Mouse (Mus musculus) inflammation-experienced regulatory T-cells, adult 6 months (primary cell): ENCODE measurements around the gene Ppp2r5c. TPM values are rescaled to one million over a fixed set of nuclear protein-coding genes. Genes with fewer than 3 reads are reported as not detected.

ENCODE experiments used
- ATAC-seq: one replicate; pipeline ENCODE4 v1.8.0; 2017
- polyA plus RNA-seq, 3 experiments: library from polyadenylated mRNA; unstranded; fragments of 100-300 nt; shearing (Covaris generic); gene quantifications; one replicate each; pipeline ENCODE4 v1.2.1; 2017

The Ppp2r5c gene
- polyA plus RNA-seq, 3 experiments from 2014 or later = 506 to 623 (median 523) TPM

- ATAC-seq = no peak
Measured at GRCm38 (mm10) chr12:110442238-110442637, 4.7 kb upstream of the Ppp2r5c start.

GRCm38 (mm10) chr12:110444530-110444929 is 2.4 kb upstream of the Ppp2r5c start:
- ATAC-seq = no peak

GRCm38 (mm10) chr12:110445775-110446174 is 1.1 kb upstream of the Ppp2r5c start:
- ATAC-seq = no peak

- ATAC-seq = peak; percentile 5
Measured at GRCm38 (mm10) chr12:110447306-110447705, 386 bp downstream of the Ppp2r5c start.

GRCm38 (mm10) chr12:110448767-110449166 is 1.8 kb downstream of the Ppp2r5c start:
- no peak for ATAC-seq

GRCm38 (mm10) chr12:110454223-110454622 is 7.3 kb downstream of the Ppp2r5c start:
- ATAC-seq = peak; percentile 88

GRCm38 (mm10) chr12:110456024-110456423 is 9.1 kb downstream of the Ppp2r5c start:
- ATAC-seq = no peak

- no peak for ATAC-seq
Measured at GRCm38 (mm10) chr12:110458667-110459066, 11.7 kb downstream of the Ppp2r5c start.

GRCm38 (mm10) chr12:110460418-110461300 is 13.7 kb downstream of the Ppp2r5c start:
- ATAC-seq = no peak

- ATAC-seq = peak; percentile 97
Measured at GRCm38 (mm10) chr12:110463711-110464110, 16.8 kb downstream of the Ppp2r5c start.

- ATAC-seq = no peak
Measured at GRCm38 (mm10) chr12:110471426-110471825, 24.5 kb downstream of the Ppp2r5c start.

- no peak for ATAC-seq
Measured at GRCm38 (mm10) chr12:110472247-110472646, 25.3 kb downstream of the Ppp2r5c start.

GRCm38 (mm10) chr12:110474497-110474896 is 27.6 kb downstream of the Ppp2r5c start:
- ATAC-seq = no peak

- ATAC-seq = no peak
Measured at GRCm38 (mm10) chr12:110476561-110476960, 29.6 kb downstream of the Ppp2r5c start.

- no peak for ATAC-seq
Measured at GRCm38 (mm10) chr12:110477906-110478305, 31.0 kb downstream of the Ppp2r5c start.

GRCm38 (mm10) chr12:110478601-110479008 is 31.7 kb downstream of the Ppp2r5c start:
- ATAC-seq = peak; percentile 63

- no peak for ATAC-seq
Measured at GRCm38 (mm10) chr12:110479268-110479667, 32.3 kb downstream of the Ppp2r5c start.

GRCm38 (mm10) chr12:110480701-110481100 is 33.8 kb downstream of the Ppp2r5c start:
- ATAC-seq = no peak

- ATAC-seq = no peak
Measured at GRCm38 (mm10) chr12:110483761-110484160, 36.8 kb downstream of the Ppp2r5c start.

GRCm38 (mm10) chr12:110484824-110485584 is 38.1 kb downstream of the Ppp2r5c start:
- ATAC-seq = peak; percentile 4

GRCm38 (mm10) chr12:110485585-110486331 is 38.8 kb downstream of the Ppp2r5c start:
- peak; percentile 84 for ATAC-seq

- no peak for ATAC-seq
Measured at GRCm38 (mm10) chr12:110486852-110487251, 39.9 kb downstream of the Ppp2r5c start.

GRCm38 (mm10) chr12:110488031-110488430 is 41.1 kb downstream of the Ppp2r5c start:
- no peak for ATAC-seq
